Mouse (Mus musculus): ENCODE data around the gene Gm9733. TPM values are rescaled to one million over a fixed set of nuclear protein-coding genes. Genes with fewer than 3 reads are reported as not detected.

The Gm9733 gene
- polyA plus RNA-seq, 1 experiment from 2014 or later = not detected

DNA sequence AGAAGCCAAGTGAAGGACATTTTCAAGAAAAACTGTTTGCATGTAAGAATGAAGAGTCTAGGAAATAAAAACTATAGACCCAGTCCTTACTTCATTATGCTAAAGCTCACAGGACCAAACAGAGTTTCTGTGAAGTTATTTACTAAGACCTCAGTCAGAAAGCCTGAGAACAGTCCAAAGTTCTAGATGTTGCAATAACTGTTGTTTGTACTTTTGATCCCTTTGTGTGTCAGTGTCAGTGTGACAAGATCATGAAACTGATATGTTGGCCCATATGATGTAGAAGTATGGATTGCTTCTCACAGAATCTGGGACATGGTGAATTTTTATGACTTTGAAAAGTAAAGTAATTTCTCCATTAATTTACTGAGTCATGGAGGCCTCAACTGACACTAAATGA lies 2.6 kb downstream of the Gm9733 start:
- TF ChIP-seq CTCF (IDR thresholded peaks at IDR 0.05; ENCODE audit: low read depth) = no peak
- ATAC-seq = 0 out of 2 replicates have a peak, but pooled peaks have one; percentile 22
- Histone ChIP-seq H3K27me3 (replicated peaks; ENCODE audit: control insufficient read depth, insufficient read depth, low read length) (no peaks in the 10 kb centered on the region), H3K4me3 (ENCODE audit: low read depth, low read length) (no peak overlapping the region), H3K27ac (ENCODE audit: low read depth, low read length) (no peak overlapping the region), H3K36me3 (ENCODE audit: control insufficient read depth, insufficient read depth) (no peaks in the 10 kb centered on the region), H3K4me2 (replicated peaks; ENCODE audit: low read depth) (no peak overlapping the region), H3K9me3 (ENCODE audit: control insufficient read depth) (no peaks in the 10 kb centered on the region), H3K4me1 (replicated peaks; ENCODE audit: control insufficient read depth, insufficient read depth, low read length) (no peaks in the 10 kb centered on the region), H3K9ac (ENCODE audit: low read depth, low read length) (no peak overlapping the region)

DNA sequence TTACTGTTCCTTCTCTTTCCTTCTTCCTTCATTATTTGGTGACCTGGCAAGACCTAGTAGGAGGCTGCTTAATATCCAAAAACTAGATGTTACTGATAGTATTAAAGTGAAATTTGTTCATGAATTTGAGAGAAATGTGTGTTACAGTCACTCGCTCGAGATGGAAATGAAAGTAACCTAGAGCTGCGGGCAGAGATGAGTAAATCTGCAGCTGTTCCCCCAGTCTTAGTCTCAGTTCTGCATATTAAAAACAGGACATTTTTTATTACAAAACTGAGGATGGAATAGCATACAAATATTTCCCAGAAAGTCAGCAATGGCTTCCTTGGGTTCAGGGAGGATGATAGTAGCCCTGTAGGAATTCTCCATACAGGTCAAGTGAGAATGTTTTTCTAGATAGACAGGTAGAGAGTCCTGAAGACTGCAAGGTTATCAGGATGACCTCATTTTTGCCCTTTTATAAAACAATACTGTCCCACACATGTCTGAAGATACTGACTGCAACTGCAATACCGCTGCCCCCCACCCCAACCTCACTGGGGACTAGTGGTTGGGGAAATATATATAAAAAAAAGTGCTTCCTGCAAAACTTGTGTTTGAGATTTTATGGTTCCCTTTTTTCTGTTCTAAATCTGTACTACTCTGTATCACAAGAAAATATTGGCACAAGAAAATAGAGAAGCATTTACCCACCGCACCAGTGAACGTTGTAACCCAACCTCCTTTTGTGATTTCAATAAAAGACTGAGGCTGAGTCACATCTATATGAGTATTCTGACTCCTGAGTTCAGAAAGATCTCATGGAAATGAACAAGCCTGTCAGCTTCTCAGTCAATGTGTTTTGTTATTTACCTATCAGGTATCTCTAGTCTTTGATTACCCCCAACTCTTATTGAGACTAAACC lies 47.4 kb downstream of the Gm9733 start:
- no peak overlapping the region for H3K4me3 ChIP-seq (ENCODE audit: low read depth, low read length)
- WGBS = 84% methylated on average over 6 of the region's 6 CpGs
- H3K27me3 ChIP-seq (replicated peaks; ENCODE audit: control insufficient read depth, insufficient read depth, low read length) = no peaks in the 10 kb centered on the region
- no peak for ATAC-seq
- no peak overlapping the region for H3K27ac ChIP-seq (ENCODE audit: low read depth, low read length)
- H3K4me2 ChIP-seq (replicated peaks; ENCODE audit: low read depth) = no peak overlapping the region
- no peaks in the 10 kb centered on the region for H3K36me3 ChIP-seq (ENCODE audit: control insufficient read depth, insufficient read depth)
- H3K4me1 ChIP-seq (replicated peaks; ENCODE audit: control insufficient read depth, insufficient read depth, low read length) = no peaks in the 10 kb centered on the region
- H3K9ac ChIP-seq (ENCODE audit: low read depth, low read length) = no peak overlapping the region
- H3K9me3 ChIP-seq (ENCODE audit: control insufficient read depth) = no peaks in the 10 kb centered on the region
- TF ChIP-seq CTCF (IDR thresholded peaks at IDR 0.05; ENCODE audit: low read depth) = no peak

DNA sequence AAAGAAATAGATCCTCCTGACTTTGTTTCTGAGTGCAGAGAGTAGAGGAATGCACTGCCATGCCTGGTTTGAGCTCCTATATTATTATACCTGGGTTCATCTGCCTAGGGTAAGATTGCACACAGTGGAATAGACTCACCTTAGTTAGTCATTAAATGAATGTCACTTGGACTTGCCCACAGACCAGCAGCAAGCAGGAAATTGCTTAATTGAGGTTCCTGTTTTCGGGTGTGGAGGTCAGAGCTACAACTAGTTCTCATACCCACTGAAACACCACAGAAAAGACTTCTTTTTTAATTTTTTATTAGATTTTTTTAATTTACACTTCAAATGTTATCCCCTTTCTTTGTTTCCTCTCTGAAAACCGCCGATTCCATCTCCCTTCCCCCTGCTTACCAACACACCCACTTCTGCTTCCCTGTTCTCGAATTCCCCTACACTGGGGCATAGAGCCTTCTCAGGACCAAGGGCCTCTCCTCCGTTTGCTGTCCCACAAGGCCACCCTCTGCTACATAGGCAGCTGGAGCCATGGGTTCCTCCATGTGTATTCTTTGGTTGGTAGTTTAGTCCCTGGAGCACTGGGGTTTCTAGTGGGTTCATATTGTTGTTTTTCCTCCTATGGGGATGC lies 56.1 kb downstream of the Gm9733 start:
- Histone ChIP-seq H3K4me1 (replicated peaks; ENCODE audit: control insufficient read depth, insufficient read depth, low read length) (no peaks in the 10 kb centered on the region), H3K4me2 (replicated peaks; ENCODE audit: low read depth) (no peak overlapping the region), H3K27ac (ENCODE audit: low read depth, low read length) (no peak overlapping the region), H3K9ac (ENCODE audit: low read depth, low read length) (no peak overlapping the region), H3K9me3 (ENCODE audit: control insufficient read depth) (no peaks in the 10 kb centered on the region), H3K4me3 (ENCODE audit: low read depth, low read length) (no peak overlapping the region), H3K36me3 (ENCODE audit: control insufficient read depth, insufficient read depth) (no peaks in the 10 kb centered on the region), H3K27me3 (replicated peaks; ENCODE audit: control insufficient read depth, insufficient read depth, low read length) (no peaks in the 10 kb centered on the region)
- WGBS = 75% methylated on average over 5 of the region's 5 CpGs
- TF ChIP-seq CTCF (IDR thresholded peaks at IDR 0.05; ENCODE audit: low read depth) = no peak
- ATAC-seq = no peak

DNA sequence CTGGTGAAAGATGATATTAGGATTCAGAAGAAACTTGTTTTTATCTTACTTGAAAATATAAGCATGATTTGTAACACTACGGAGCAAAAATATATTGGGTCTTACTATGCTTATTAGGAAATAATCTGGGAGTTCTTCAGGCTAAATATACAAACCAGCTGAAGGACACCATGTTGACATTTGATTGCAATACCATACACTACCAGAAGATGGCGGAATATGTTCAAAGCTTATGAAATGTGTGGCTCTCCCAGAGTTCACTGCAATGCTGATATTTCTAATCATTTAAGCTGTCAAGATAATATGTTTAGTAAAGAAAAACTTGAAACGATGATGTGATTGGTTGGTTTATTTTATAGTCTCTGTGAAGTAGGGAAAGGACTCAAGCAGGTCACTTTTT lies 67.7 kb downstream of the Gm9733 start:
- Histone ChIP-seq H3K27me3 (replicated peaks; ENCODE audit: control insufficient read depth, insufficient read depth, low read length) (no peaks in the 10 kb centered on the region), H3K27ac (ENCODE audit: low read depth, low read length) (no peak overlapping the region), H3K4me3 (ENCODE audit: low read depth, low read length) (no peak overlapping the region), H3K36me3 (ENCODE audit: control insufficient read depth, insufficient read depth) (no peaks in the 10 kb centered on the region), H3K4me1 (replicated peaks; ENCODE audit: control insufficient read depth, insufficient read depth, low read length) (no peaks in the 10 kb centered on the region), H3K9ac (ENCODE audit: low read depth, low read length) (no peak overlapping the region), H3K9me3 (ENCODE audit: control insufficient read depth) (no peaks in the 10 kb centered on the region), H3K4me2 (replicated peaks; ENCODE audit: low read depth) (no peak overlapping the region)
- no peak for ATAC-seq
- peak; percentile 69 for TF ChIP-seq CTCF (IDR thresholded peaks at IDR 0.05; ENCODE audit: low read depth)
- 10% methylated on average over 3 of the region's 3 CpGs for WGBS

DNA sequence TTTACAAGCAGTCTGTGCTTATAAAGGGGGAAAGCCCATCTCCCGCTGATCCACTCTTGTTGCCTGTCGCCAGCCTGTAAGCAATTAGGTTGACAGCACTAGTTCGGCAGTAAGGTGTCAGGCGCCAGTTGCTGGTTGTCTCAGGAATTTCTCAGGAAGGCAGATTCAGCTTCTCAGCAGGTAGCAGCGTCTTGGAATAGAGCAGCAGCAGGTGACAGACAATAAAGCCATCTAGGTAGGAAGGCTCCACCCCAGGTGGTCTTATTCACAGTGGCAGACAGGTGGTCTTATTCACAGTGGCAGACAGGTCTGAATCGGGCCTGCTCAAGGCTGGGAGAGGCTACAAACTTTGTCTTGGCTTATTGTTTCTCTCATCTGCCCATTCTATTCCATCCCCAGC lies 76.4 kb downstream of the Gm9733 start:
- Histone ChIP-seq H3K36me3 (ENCODE audit: control insufficient read depth, insufficient read depth) (no peaks in the 10 kb centered on the region), H3K4me3 (ENCODE audit: low read depth, low read length) (no peak overlapping the region), H3K9ac (ENCODE audit: low read depth, low read length) (no peak overlapping the region), H3K9me3 (ENCODE audit: control insufficient read depth) (no peaks in the 10 kb centered on the region), H3K27me3 (replicated peaks; ENCODE audit: control insufficient read depth, insufficient read depth, low read length) (no peaks in the 10 kb centered on the region), H3K4me2 (replicated peaks; ENCODE audit: low read depth) (no peak overlapping the region), H3K27ac (ENCODE audit: low read depth, low read length) (no peak overlapping the region), H3K4me1 (replicated peaks; ENCODE audit: control insufficient read depth, insufficient read depth, low read length) (no peaks in the 10 kb centered on the region)
- no peak for TF ChIP-seq CTCF (IDR thresholded peaks at IDR 0.05; ENCODE audit: low read depth)
- ATAC-seq = no peak
- WGBS = 72% methylated on average over 6 of the region's 6 CpGs

Other genes starting within 250 kb of the Gm9733 start
- gene Sirpb1a, start 94.2 kb upstream of the Gm9733 start, polyA plus RNA-seq (2015; fragmentation: Nextera tagmentation; extraction: Ambion mirVana) = not detected in 2 replicates
- gene Sirpb1b, start 242.8 kb upstream of the Gm9733 start, polyA plus RNA-seq (2015; fragmentation: Nextera tagmentation; extraction: Ambion mirVana) = not detected in 2 replicates

Data from intestine, postnatal 0 days (tissue).